Mouse (Mus musculus): ENCODE results near the gene Gpd1. TPM values are rescaled to one million over a fixed set of nuclear protein-coding genes. Genes with fewer than 3 reads are reported as not detected.

Gpd1 gene
- 60.3 and 69.7 TPM in 2 replicates for polyA plus RNA-seq (2012; rRNA removed)

DNA sequence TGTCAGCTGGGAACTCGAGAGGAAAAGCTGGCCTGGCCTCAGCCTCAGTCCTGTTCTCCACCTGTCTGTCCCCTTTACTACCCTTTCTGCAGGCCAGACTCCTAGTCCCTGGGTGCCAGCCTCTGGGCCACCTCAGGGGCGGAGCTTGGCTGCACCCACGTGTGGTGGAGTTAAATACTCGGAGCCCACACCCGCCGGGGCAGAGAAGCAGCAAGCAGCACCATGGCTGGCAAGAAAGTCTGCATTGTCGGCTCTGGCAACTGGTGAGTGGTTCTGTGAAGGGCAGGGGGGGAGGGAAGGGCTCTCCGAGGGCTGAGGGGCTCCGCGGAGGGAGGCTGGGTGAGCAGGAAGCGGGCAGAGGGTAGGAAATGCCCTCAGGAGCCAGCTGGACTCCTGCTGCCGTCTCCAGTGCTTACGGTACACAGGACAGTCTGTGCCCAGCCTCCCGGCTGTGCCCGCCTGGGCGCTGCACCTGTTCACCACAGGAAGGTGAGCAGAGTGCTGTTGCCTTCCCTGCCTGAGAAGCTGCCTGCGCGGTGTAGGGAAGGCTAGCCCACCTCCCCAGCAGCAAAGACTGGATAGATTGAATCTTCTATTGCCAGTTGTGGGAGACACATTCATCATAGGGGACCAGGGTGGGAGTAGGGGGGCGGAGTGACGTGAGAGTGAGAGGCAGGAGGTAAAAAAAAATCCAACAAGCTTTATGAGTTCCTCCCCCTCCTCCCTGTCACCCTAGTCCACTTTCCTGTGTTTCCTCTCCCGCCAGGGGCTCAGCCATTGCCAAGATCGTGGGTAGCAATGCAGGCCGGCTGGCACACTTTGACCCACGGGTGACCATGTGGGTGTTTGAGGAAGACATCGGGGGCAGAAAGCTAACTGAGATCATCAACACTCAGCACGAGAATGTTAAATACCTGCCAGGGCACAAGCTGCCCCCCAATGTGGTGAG, at the start of gene Gpd1:
Gene Gpd1 (plus strand): TSS at position 130 of the 949 bp plus-strand sequence.

GRCm38 (mm10) chr15:99670154-99670821, 47.0 kb upstream of the Gpd1 start, which contains the start of gene Asic1:
Gene Asic1 (plus strand): TSS chr15:99670368.

DNA sequence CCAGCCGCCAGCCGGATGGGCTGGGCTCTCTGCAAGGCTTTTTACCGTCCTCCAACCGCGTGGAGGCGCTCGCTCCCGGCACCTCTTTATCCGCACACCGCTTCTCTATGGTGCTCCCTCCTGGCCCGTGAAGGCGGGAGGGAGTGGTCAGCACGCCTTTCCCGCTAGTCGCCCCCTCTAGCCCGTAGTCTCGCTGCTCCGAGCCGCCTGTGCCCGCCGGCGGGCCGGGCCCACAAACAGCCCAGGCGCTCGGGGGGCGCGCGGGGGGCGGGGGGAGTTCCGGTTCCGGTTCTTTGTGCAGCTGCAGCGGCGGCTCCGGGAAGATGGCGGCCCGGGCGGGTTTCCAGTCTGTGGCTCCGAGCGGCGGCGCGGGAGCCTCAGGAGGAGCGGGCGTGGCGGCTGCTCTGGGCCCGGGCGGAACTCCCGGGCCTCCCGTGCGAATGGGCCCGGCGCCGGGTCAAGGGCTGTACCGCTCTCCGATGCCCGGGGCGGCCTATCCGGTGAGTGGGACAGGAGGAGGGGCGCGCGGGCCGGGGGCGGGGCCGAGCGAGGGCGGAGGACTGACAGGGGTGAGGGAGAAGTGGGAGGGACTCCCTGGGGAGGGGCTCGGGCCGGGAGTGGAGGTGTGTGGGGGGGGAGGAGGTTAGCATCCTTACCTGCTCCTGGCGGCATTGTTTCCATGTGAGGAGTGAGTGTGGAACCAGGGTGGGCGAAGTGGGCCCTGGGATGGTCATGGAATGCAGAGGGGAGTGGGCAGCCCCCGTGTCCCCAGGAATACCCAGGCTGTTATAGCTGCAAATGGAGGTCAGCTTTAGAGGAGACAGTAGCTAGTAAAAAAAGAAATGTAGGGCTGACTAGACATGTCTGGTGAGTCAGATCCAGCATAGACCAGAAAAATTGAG, 15.1 kb upstream of the Gpd1 start, which contains the start of gene Smarcd1:
Gene Smarcd1 (plus strand): TSS at position 131 of the 902 bp plus-strand sequence.

DNA sequence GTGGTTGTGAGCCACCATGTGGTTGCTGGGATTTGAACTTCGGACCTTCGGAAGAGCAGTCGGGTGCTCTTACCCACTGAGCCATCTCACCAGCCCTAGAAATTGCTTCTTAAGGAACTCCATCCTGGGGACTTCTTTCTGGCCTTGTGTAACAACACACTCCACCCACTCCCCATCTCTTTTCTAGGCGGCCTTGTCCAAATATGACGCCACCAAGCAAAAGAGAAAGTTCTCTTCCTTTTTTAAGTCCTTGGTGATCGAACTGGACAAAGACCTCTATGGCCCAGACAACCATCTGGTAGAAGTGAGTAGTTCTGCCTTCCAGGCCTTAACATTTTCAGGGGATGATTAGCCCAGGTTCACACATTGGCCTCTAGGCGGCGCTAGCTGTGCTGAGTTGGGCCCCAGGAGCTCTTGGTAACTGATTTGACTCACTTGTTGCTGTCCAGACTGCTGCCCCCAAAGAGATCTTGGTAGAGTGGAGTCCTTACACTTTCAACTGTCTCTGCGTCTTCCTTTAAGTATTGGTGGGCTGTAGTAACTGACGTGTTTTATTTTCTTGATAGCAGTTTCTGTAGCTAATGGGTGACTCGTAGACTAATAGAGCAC, 11.8 kb upstream of the Gpd1 start, which contains the start of gene Gm17349:
Gene Gm17349 (minus strand): TSS at position 51 of the 609 bp plus-strand sequence.

DNA sequence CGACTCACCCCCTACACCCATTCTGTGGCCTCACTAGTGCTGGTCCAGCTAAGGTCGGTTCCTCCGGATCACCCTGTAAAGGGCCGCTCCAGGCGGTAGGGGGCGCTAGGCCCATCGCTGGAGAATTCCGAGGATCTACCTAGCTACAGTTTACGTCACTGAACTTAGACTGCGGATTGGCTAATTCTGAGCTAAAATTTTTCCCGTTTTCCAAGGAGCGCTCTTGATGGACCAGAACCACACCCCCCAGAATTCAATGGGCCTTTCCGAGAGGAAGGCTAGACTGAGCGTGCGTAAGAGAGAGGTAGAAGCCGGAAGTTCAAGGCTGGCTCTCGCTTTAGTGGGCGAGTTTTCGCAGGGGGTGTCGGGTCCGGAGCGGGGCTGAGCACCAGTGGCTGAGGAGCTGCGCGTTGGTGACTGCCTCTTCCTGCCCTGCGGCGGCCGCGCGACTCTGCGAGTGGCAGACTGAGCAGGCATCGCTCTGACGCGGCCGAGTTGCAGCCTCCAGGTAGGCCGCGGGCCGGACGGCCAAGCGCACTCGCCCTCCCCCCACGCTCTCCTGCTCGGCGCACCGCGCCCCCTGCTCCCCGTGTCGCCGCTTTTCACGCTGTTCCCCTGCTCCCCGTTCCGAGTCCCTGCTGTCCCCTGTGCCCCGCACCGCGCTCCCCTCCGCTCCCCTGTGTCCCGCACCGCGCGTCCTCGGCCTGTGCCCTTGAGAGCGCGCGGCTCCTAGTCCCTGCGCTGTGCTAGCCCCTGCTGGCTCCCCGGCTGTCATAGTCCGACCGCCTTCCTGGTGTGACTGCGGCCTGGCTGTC, 8.2 kb downstream of the Gpd1 start, which contains the start of gene Cox14:
Gene Cox14 (plus strand): TSS at position 278 of the 815 bp plus-strand sequence.

DNA sequence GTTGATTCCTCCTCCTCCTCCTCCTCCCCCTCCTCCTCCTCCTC, 55.4 kb downstream of the Gpd1 start, which contains the start of gene Cers5:
Gene Cers5 (minus strand): TSS at position 5 of the 44 bp plus-strand sequence.

Other genes with a start within 250 kb of the Gpd1 start
- gene Bcdin3d, start 242.8 kb upstream of the Gpd1 start, polyA plus RNA-seq (2012; rRNA removed), result 5.3 and 6.0 TPM in 2 replicates
- 1.7 and 2.3 TPM in 2 replicates for gene Faim2, start 189.3 kb upstream of the Gpd1 start, polyA plus RNA-seq (2012; rRNA removed)
- gene Aqp2, start 138.5 kb upstream of the Gpd1 start, polyA plus RNA-seq (2012; rRNA removed), result 15.8 and 22.1 TPM in 2 replicates
- gene Aqp5, start 126.7 kb upstream of the Gpd1 start, polyA plus RNA-seq (2012; rRNA removed), result 38.8 and 58.0 TPM in 2 replicates
- 0.17 and 0.28 TPM in 2 replicates for gene Aqp6, start 116.1 kb upstream of the Gpd1 start, polyA plus RNA-seq (2012; rRNA removed)
- gene Racgap1, start 65.9 kb upstream of the Gpd1 start, polyA plus RNA-seq (2012; rRNA removed), result 16.8 and 27.9 TPM in 2 replicates
- gene Asic1, start 47.1 kb upstream of the Gpd1 start, polyA plus RNA-seq (2012; rRNA removed), result 0.25 and 0.37 TPM in 2 replicates
- gene Smarcd1, start 15.4 kb upstream of the Gpd1 start, polyA plus RNA-seq (2012; rRNA removed), result 63.3 and 72.6 TPM in 2 replicates
- 2.3 TPM in 1 of 2 replicates, not detected in the other for gene Gm17349, start 12.0 kb upstream of the Gpd1 start, polyA plus RNA-seq (2012; rRNA removed)
- 410 and 417 TPM in 2 replicates for gene Cox14, start 8.1 kb downstream of the Gpd1 start, polyA plus RNA-seq (2012; rRNA removed)
- gene Cers5, start 55.4 kb downstream of the Gpd1 start, polyA plus RNA-seq (2012; rRNA removed), result 47.9 and 56.3 TPM in 2 replicates
- 15.8 and 19.7 TPM in 2 replicates for gene Lima1, start 157.9 kb downstream of the Gpd1 start, polyA plus RNA-seq (2012; rRNA removed)
- gene Fam186a, start 249.5 kb downstream of the Gpd1 start, polyA plus RNA-seq (2012; rRNA removed), result 0.06 and 0.09 TPM in 2 replicates

All from ovary, adult 2 months (tissue).